Mouse (Mus musculus) spleen, adult 2 months (tissue): ENCODE data around the gene Snx12.
"Not testable (repeated sequence)": the region's sequence is repeated elsewhere in the genome, so short reads cannot be mapped to it uniquely, and the experiment has no call there.

Experiments used
- CTCF ChIP-seq: fragments of 200-500 bp; IDR thresholded peaks from 2 replicates; pipeline ENCODE4 v1.5.1; 2011; ENCODE audit warnings: mild to moderate bottlenecking, inconsistent platforms; ENCODE audit not compliant: insufficient read depth, insufficient read length, insufficient replicate concordance; ENCODE audit errors: extremely low read depth
- POLR2A ChIP-seq: fragments of 200-500 bp; IDR thresholded peaks from 2 replicates; pipeline ENCODE4 v1.6.1; 2011; ENCODE audit warnings: low read depth, low read length, inconsistent platforms

DNA sequence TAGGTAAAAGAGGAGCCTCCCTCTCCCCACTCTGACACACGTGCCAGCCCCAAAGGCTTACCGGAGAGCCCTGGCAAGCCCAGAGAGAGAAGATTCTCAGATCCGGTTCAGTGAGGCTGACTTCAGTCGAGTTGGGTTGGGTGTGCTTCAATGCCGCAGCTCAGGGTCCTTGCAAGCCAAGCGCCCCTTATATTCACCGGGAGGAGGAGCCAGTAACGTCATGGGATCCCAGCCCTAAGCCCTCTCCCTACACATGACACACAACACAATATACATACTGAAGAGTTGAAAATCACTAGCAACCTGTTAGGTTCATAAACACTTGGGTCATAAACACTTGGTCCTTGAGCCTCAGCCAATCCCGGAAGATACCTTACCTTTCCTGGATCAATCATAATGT lies 137.2 kb downstream of the Snx12 start:
- TF ChIP-seq POLR2A, CTCF: not testable (repeated sequence)
